Mouse (Mus musculus) Patski (cell line): ENCODE measurements at regions not wholly inside any gene's neighbourhood (a gene's known extent, or its start where the extent isn't known, plus 50 kb on each side); places are given as distances from the start of the nearest gene placed in this dataset.

Source experiments
- ATAC-seq: fragments of 100-300 bp; one replicate; pipeline ENCODE4 v1.8.0; 2021
- CTCF ChIA-PET: fragments of 350-600 bp; sonication (Branson Sonifier 250); formaldehyde crosslinking; loops from one replicate; lab custom pipeline; 2022; ENCODE audit warnings: inconsistent platforms; lab: Charles Lee
- POLR2A ChIA-PET: fragments of 350-600 bp; sonication (Branson Sonifier 250); formaldehyde crosslinking; loops from one replicate; lab custom pipeline; 2022; ENCODE audit warnings: antibody characterized with exemption, inconsistent platforms; lab: Charles Lee
- DNase-seq: peaks from one replicate; pipeline ENCODE4 v3.0.0-alpha.2; 2011; ENCODE audit warnings: low read depth, low spot score
- H3K27me3 ChIP-seq: fragments of 371-371 bp; one replicate; pipeline ENCODE4 v1.5.1; 2021
- CTCF ChIP-seq: fragments of 100-300 bp; IDR thresholded peaks from one replicate; pipeline ENCODE4 v1.5.1; 2021
- in situ Hi-C: fragments of 300-500 bp; cut with MboI; formaldehyde crosslinking; loops from 3 replicates; pipeline ENCODE4 v1.11.1; 2018; ENCODE audit warnings: low pct_unique_long_range_greater_than_20kb, mixed read lengths

- ATAC-seq, result no peak
- CTCF ChIA-PET, result interaction anchor here (0.8 to 1.4 kb wide), 3 partner anchors 13 to 69 kb away, joined by 3 to 4 read pairs (median 4); no protein-coding TSS in a partner anchor
- in situ Hi-C loops, result no loop called here
- POLR2A ChIA-PET, result no interaction called here
- peaks cover 4% of the 10 kb centered on the region for H3K27me3 ChIP-seq
- TF ChIP-seq CTCF, result peak; percentile 69
- DNase-seq, result no peak
Observed at GRCm38 (mm10) chr10:66741819-66742218, 354.1 kb upstream of the Jmjd1c start.

GRCm38 (mm10) chr10:66743254-66743653 is 352.7 kb upstream of the Jmjd1c start:
- in situ Hi-C loops, result no loop called here

GRCm38 (mm10) chr10:66745871-66746270 is 350.1 kb upstream of the Jmjd1c start:
- TF ChIP-seq CTCF, result no peak
- in situ Hi-C loops, result no loop called here
- ATAC-seq, result no peak
- peaks cover 4% of the 10 kb centered on the region for H3K27me3 ChIP-seq
- POLR2A ChIA-PET, result no interaction called here
- DNase-seq, result no peak
- CTCF ChIA-PET, result no interaction called here

More at GRCm38 (mm10) chr10:66743254-66743653, 352.7 kb upstream of the Jmjd1c start:
- ChIA-PET POLR2A (no interaction called here), CTCF (interaction anchor here (1.2 kb wide), 1 partner anchor 9 kb away, joined by 3 read pairs; no protein-coding TSS in a partner anchor)
- no peak for TF ChIP-seq CTCF
- H3K27me3 ChIP-seq, result peaks cover 4% of the 10 kb centered on the region
- no peak for DNase-seq
- ATAC-seq, result no peak

- in situ Hi-C loops, result no loop called here
- ATAC-seq (peak; percentile 44), DNase-seq (peak; percentile 33)
- ChIA-PET POLR2A (no interaction called here), CTCF (no interaction called here)
- H3K27me3 ChIP-seq, result no peaks in the 10 kb centered on the region
- no peak for TF ChIP-seq CTCF
Observed at GRCm38 (mm10) chr10:66752237-66752810, 343.6 kb upstream of the Jmjd1c start.

GRCm38 (mm10) chr10:66756866-66757265 is 339.1 kb upstream of the Jmjd1c start:
- CTCF ChIA-PET, result no interaction called here
- no peaks in the 10 kb centered on the region for H3K27me3 ChIP-seq
- ATAC-seq (no peak), DNase-seq (no peak)
- no peak for TF ChIP-seq CTCF
- POLR2A ChIA-PET, result no interaction called here
- in situ Hi-C loops, result no loop called here

- in situ Hi-C loops, result no loop called here
- DNase-seq (no peak), ATAC-seq (no peak)
- no peak for TF ChIP-seq CTCF
- POLR2A ChIA-PET, result no interaction called here
- CTCF ChIA-PET, result interaction anchor here (1.0 kb wide), 1 partner anchor 11 kb away, joined by 3 read pairs; no protein-coding TSS in a partner anchor
- H3K27me3 ChIP-seq, result no peaks in the 10 kb centered on the region
Observed at GRCm38 (mm10) chr10:66770161-66771030, 325.5 kb upstream of the Jmjd1c start.

GRCm38 (mm10) chr10:66780335-66781170 is 315.4 kb upstream of the Jmjd1c start:
- POLR2A ChIA-PET, result no interaction called here
- DNase-seq (no peak), ATAC-seq (no peak)
- no peak for TF ChIP-seq CTCF
- CTCF ChIA-PET, result no interaction called here
- in situ Hi-C loops, result no loop called here
- H3K27me3 ChIP-seq, result peaks cover 7% of the 10 kb centered on the region

GRCm38 (mm10) chr10:66781171-66781510 is 314.8 kb upstream of the Jmjd1c start:
- in situ Hi-C loops, result no loop called here
- ATAC-seq (no peak), DNase-seq (no peak)
- ChIA-PET CTCF (interaction anchor here (1.1 kb wide), 1 partner anchor 11 kb away, joined by 3 read pairs; no protein-coding TSS in a partner anchor), POLR2A (no interaction called here)
- H3K27me3 ChIP-seq, result peaks cover 7% of the 10 kb centered on the region
- no peak for TF ChIP-seq CTCF

GRCm38 (mm10) chr10:66782025-66782424 is 313.9 kb upstream of the Jmjd1c start:
- ChIA-PET CTCF (interaction anchor here (1.1 kb wide), 1 partner anchor 12 kb away, joined by 3 read pairs; no protein-coding TSS in a partner anchor), POLR2A (no interaction called here)
- in situ Hi-C loops, result no loop called here
- H3K27me3 ChIP-seq, result peaks cover 7% of the 10 kb centered on the region
- DNase-seq (no peak), ATAC-seq (no peak)
- TF ChIP-seq CTCF, result peak; percentile 52

GRCm38 (mm10) chr10:66787812-66788211 is 308.1 kb upstream of the Jmjd1c start:
- ChIA-PET CTCF (no interaction called here), POLR2A (no interaction called here)
- in situ Hi-C loops, result no loop called here
- DNase-seq (no peak), ATAC-seq (no peak)
- no peak for TF ChIP-seq CTCF
- no peaks in the 10 kb centered on the region for H3K27me3 ChIP-seq
